Mouse (Mus musculus) stomach, embryonic 14.5 days (tissue): ENCODE measurements around the gene Apol9b. TPM values are rescaled to one million over a fixed set of nuclear protein-coding genes. Genes with fewer than 3 reads are reported as not detected.
A peak's percentile ranks its signal among the peaks of the same experiment; 100 is the strongest.

Experiments used
- ATAC-seq: fragments of 200-750 bp; cut with Nextera tagmentation; 2 replicates; pipeline ENCODE4 v1.8.0; 2017; ENCODE audit warnings: low read depth, moderate TSS enrichment; ENCODE audit not compliant: insufficient number of reproducible peaks, insufficient read depth, low FRiP score
- H3K27ac ChIP-seq: fragments of 300-500 bp; sonication (generic); 2 replicates; pipeline ENCODE4 v1.5.1; 2014; ENCODE audit warnings: mild to moderate bottlenecking, low read length, moderate library complexity, mixed read lengths
- H3K27me3 ChIP-seq: fragments of 300-500 bp; sonication (generic); 2 replicates; pipeline ENCODE4 v1.6.1; 2014; ENCODE audit warnings: low read length, control low read depth, mixed read lengths; ENCODE audit not compliant: control insufficient read depth, insufficient read depth
- H3K36me3 ChIP-seq: fragments of 300-500 bp; sonication (generic); 2 replicates; pipeline ENCODE4 v1.6.1; 2014; ENCODE audit warnings: mild to moderate bottlenecking, control low read depth, low read length, moderate library complexity, mixed read lengths; ENCODE audit not compliant: control insufficient read depth, insufficient read depth
- H3K4me1 ChIP-seq: fragments of 300-500 bp; sonication (generic); 2 replicates; pipeline ENCODE4 v1.6.1; 2014; ENCODE audit warnings: low read length, control low read depth, mixed read lengths; ENCODE audit not compliant: control insufficient read depth, insufficient read depth
- H3K4me2 ChIP-seq: fragments of 300-500 bp; sonication (generic); replicated peaks from 2 replicates; pipeline ENCODE4 v1.6.1; 2014; ENCODE audit warnings: low read depth, low read length, control low read depth
- H3K4me3 ChIP-seq: fragments of 300-500 bp; sonication (generic); 2 replicates; pipeline ENCODE4 v1.5.1; 2014; ENCODE audit warnings: low read depth, low read length, control low read depth
- H3K9ac ChIP-seq: fragments of 300-500 bp; sonication (generic); replicated peaks from 2 replicates; pipeline ENCODE4 v1.6.1; 2014; ENCODE audit warnings: low read depth, mild to moderate bottlenecking, control low read depth, low read length, moderate library complexity, mixed read lengths
- H3K9me3 ChIP-seq: fragments of 300-500 bp; sonication (generic); 2 replicates; pipeline ENCODE4 v1.6.1; 2016; ENCODE audit warnings: low read depth, low read length, control low read depth; ENCODE audit not compliant: control insufficient read depth
- WGBS: fragments of 180-500 bp; shearing (Covaris S2); extraction: QIAGEN DNeasy Blood & Tissue Kit; methylation state at CpG from one replicate; pipeline ENCODE4 v1.1.7; 2014; 5-methylcytosine and 5-hydroxymethylcytosine counted together
- polyA plus RNA-seq: library from polyadenylated mRNA; unstranded; fragments of >200 nt; fragmentation: Nextera tagmentation; extraction: Ambion mirVana; gene quantifications from 2 replicates; pipeline ENCODE4 v1.2.1, GENCODE M21; 2014

Apol9b gene
- polyA plus RNA-seq, 1 experiment from 2014 or later: not detected

- H3K9ac ChIP-seq: no peak overlapping the region
- no peaks in the 10 kb centered on the region for H3K36me3 ChIP-seq
- no peak for ATAC-seq
- H3K4me3 ChIP-seq: no peak overlapping the region
- no peaks in the 10 kb centered on the region for H3K27me3 ChIP-seq
- H3K4me2 ChIP-seq: no peak overlapping the region
- H3K27ac ChIP-seq: no peak overlapping the region
- 57% methylated on average over 11 of the region's 11 CpGs for WGBS
- no peaks in the 10 kb centered on the region for H3K9me3 ChIP-seq
- no peaks in the 10 kb centered on the region for H3K4me1 ChIP-seq
These were observed 23.6 kb downstream of the Apol9b start for GRCm38 (mm10) chr15:77752443-77752842.

GRCm38 (mm10) chr15:77755132-77755531, 26.3 kb downstream of the Apol9b start:
- Histone ChIP-seq H3K9ac (no peak overlapping the region), H3K4me2 (no peak overlapping the region), H3K4me1 (no peaks in the 10 kb centered on the region), H3K9me3 (no peaks in the 10 kb centered on the region), H3K36me3 (peaks cover 5% of the 10 kb centered on the region; the same call in 1 of the 2 replicates), H3K27me3 (no peaks in the 10 kb centered on the region), H3K27ac (no peak overlapping the region), H3K4me3 (no peak overlapping the region)
- WGBS: no CpG with 5 or more reads among the region's 2 CpGs
- ATAC-seq: peak; percentile 77; the same call in 1 of the 2 replicates

- Histone ChIP-seq H3K4me2 (no peak overlapping the region), H3K4me1 (no peaks in the 10 kb centered on the region), H3K36me3 (peaks cover 14% of the 10 kb centered on the region), H3K27ac (no peak overlapping the region), H3K27me3 (no peaks in the 10 kb centered on the region), H3K9me3 (no peaks in the 10 kb centered on the region), H3K9ac (no peak overlapping the region), H3K4me3 (no peak overlapping the region)
- ATAC-seq: no peak
- 74% methylated on average over 2 of the region's 2 CpGs for WGBS
These were observed 27.2 kb downstream of the Apol9b start for GRCm38 (mm10) chr15:77756081-77756480.

GRCm38 (mm10) chr15:77756848-77757247, 28.0 kb downstream of the Apol9b start, which contains the start of gene Apol8:
Apol8 (minus strand) TSS chr15:77757003.
- no peak within 1 kb of the TSS for H3K4me2 ChIP-seq
- H3K27ac ChIP-seq: no peak within 1 kb of the TSS
- no peak within 1 kb of the TSS for H3K9ac ChIP-seq
- H3K9me3 ChIP-seq: no peaks in the 10 kb centered on the region
- peaks cover 22% of the 10 kb centered on the region for H3K36me3 ChIP-seq
- no peak within 1 kb of the TSS for H3K4me3 ChIP-seq
- H3K27me3 ChIP-seq: no peaks in the 10 kb centered on the region
- ATAC-seq: no peak; the same call in 1 of the 2 replicates
- no peaks in the 10 kb centered on the region for H3K4me1 ChIP-seq
- WGBS: 7% methylated on average over 9 of the region's 9 CpGs

GRCm38 (mm10) chr15:77757586-77758226, 28.9 kb downstream of the Apol9b start:
- WGBS: 78% methylated on average over 4 of the region's 4 CpGs

GRCm38 (mm10) chr15:77760037-77760436, 31.2 kb downstream of the Apol9b start:
- no peak for ATAC-seq
- no peak overlapping the region for H3K9ac ChIP-seq
- H3K36me3 ChIP-seq: peaks cover 52% of the 10 kb centered on the region
- no peaks in the 10 kb centered on the region for H3K4me1 ChIP-seq
- H3K9me3 ChIP-seq: no peaks in the 10 kb centered on the region
- H3K4me2 ChIP-seq: no peak overlapping the region
- WGBS: 91% methylated on average over 16 of the region's 16 CpGs
- no peak overlapping the region for H3K27ac ChIP-seq
- H3K27me3 ChIP-seq: no peaks in the 10 kb centered on the region
- H3K4me3 ChIP-seq: no peak overlapping the region

More at GRCm38 (mm10) chr15:77757586-77758226, 28.9 kb downstream of the Apol9b start:
- Histone ChIP-seq H3K27ac (no peak overlapping the region), H3K9me3 (no peaks in the 10 kb centered on the region), H3K4me3 (no peak overlapping the region), H3K4me2 (no peak overlapping the region), H3K9ac (no peak overlapping the region), H3K4me1 (no peaks in the 10 kb centered on the region), H3K27me3 (no peaks in the 10 kb centered on the region), H3K36me3 (peaks cover 31% of the 10 kb centered on the region)
- ATAC-seq: no peak

- Histone ChIP-seq H3K9ac (no peak overlapping the region), H3K4me3 (no peak overlapping the region), H3K27me3 (no peaks in the 10 kb centered on the region), H3K9me3 (no peaks in the 10 kb centered on the region), H3K36me3 (peaks cover 63% of the 10 kb centered on the region), H3K4me1 (no peaks in the 10 kb centered on the region), H3K27ac (no peak overlapping the region), H3K4me2 (no peak overlapping the region)
- ATAC-seq: no peak
- WGBS: 96% methylated on average over 7 of the region's 7 CpGs
These were observed 32.2 kb downstream of the Apol9b start for GRCm38 (mm10) chr15:77761083-77761482.

GRCm38 (mm10) chr15:77761561-77762380, 32.9 kb downstream of the Apol9b start:
- Histone ChIP-seq H3K27me3 (no peaks in the 10 kb centered on the region), H3K9me3 (no peaks in the 10 kb centered on the region), H3K4me2 (no peak overlapping the region), H3K4me3 (no peak overlapping the region), H3K27ac (no peak overlapping the region), H3K9ac (no peak overlapping the region), H3K36me3 (peaks cover 70% of the 10 kb centered on the region), H3K4me1 (no peaks in the 10 kb centered on the region)
- ATAC-seq: no peak
- WGBS: 72% methylated on average over 22 of the region's 22 CpGs
